Mouse (Mus musculus) neutrophil, adult 5-6 weeks (primary cell): ENCODE measurements around the gene Usp7. TPM values are rescaled to one million over a fixed set of nuclear protein-coding genes. Genes with fewer than 3 reads are reported as not detected.
A peak's percentile ranks its signal among the peaks of the same experiment; 100 is the strongest.
"Not testable (repeated sequence)": the region's sequence is repeated elsewhere in the genome, so short reads cannot be mapped to it uniquely, and the experiment has no call there.

Experiments used
- ATAC-seq: fragments of 151-379, 151-347 bp; 2 replicates; pipeline ENCODE4 v1.8.0; 2017; ENCODE audit warnings: mild to moderate bottlenecking, moderate TSS enrichment; ENCODE audit not compliant: insufficient number of reproducible peaks, poor library complexity, low FRiP score, severe bottlenecking; ENCODE audit errors: extremely low read depth
- total RNA-seq: library from RNA; stranded (forward); fragments of 200-1000 nt; gene quantifications from 2 replicates; pipeline ENCODE4 v1.2.3, GENCODE M21; 2017

Gene Usp7
- total RNA-seq, 1 experiment from 2014 or later: 377 TPM

GRCm38 (mm10) chr16:8736032-8736431 is 56.1 kb downstream of the Usp7 start:
- no peak for ATAC-seq

GRCm38 (mm10) chr16:8734693-8735092 is 57.4 kb downstream of the Usp7 start:
- no peak for ATAC-seq

GRCm38 (mm10) chr16:8733624-8734023 is 58.5 kb downstream of the Usp7 start:
- no peak for ATAC-seq

- ATAC-seq: not testable (repeated sequence)
These were observed 59.7 kb downstream of the Usp7 start for GRCm38 (mm10) chr16:8732450-8732849.

GRCm38 (mm10) chr16:8731630-8732029 is 60.5 kb downstream of the Usp7 start:
- no peak for ATAC-seq

- no peak for ATAC-seq
These were observed 63.9 kb downstream of the Usp7 start for GRCm38 (mm10) chr16:8728111-8728748.

GRCm38 (mm10) chr16:8725807-8726206 is 66.3 kb downstream of the Usp7 start:
- ATAC-seq: 0 out of 2 replicates have a peak, but pooled peaks have one; percentile 42

- ATAC-seq: no peak
These were observed 68.1 kb downstream of the Usp7 start for GRCm38 (mm10) chr16:8724031-8724430.

GRCm38 (mm10) chr16:8720447-8720846 is 71.7 kb downstream of the Usp7 start:
- no peak for ATAC-seq

- no peak for ATAC-seq
These were observed 74.4 kb downstream of the Usp7 start for GRCm38 (mm10) chr16:8717744-8718143.

- ATAC-seq: no peak
These were observed 75.8 kb downstream of the Usp7 start for GRCm38 (mm10) chr16:8716300-8716699.

- ATAC-seq: no peak
These were observed 76.5 kb downstream of the Usp7 start for GRCm38 (mm10) chr16:8715513-8716080.

GRCm38 (mm10) chr16:8714851-8715250 is 77.3 kb downstream of the Usp7 start:
- no peak for ATAC-seq

GRCm38 (mm10) chr16:8711998-8712397 is 80.1 kb downstream of the Usp7 start:
- ATAC-seq: no peak

- ATAC-seq: no peak
These were observed 91.5 kb downstream of the Usp7 start for GRCm38 (mm10) chr16:8700586-8700985.

GRCm38 (mm10) chr16:8699556-8699955 is 92.6 kb downstream of the Usp7 start:
- ATAC-seq: no peak

GRCm38 (mm10) chr16:8691206-8691605 is 100.9 kb downstream of the Usp7 start:
- ATAC-seq: no peak

- no peak for ATAC-seq
These were observed 102.0 kb downstream of the Usp7 start for GRCm38 (mm10) chr16:8689979-8690656.

- no peak for ATAC-seq
These were observed 104.5 kb downstream of the Usp7 start for GRCm38 (mm10) chr16:8687559-8688112.
